Mouse (Mus musculus) spleen, adult 2 months (tissue): ENCODE data around the gene Etl4. TPM values are rescaled to one million over a fixed set of nuclear protein-coding genes. Genes with fewer than 3 reads are reported as not detected.
A peak's percentile ranks its signal among the peaks of the same experiment; 100 is the strongest.

Experiments
- DNase-seq, 2 experiments: peaks; one replicate each; pipeline versions ENCODE4 v3.0.0 to v3.0.0-alpha.2; 2012 to 2021; ENCODE audit warnings: low spot score in 2 of 2, low read depth in 1 of 2
- H3K27ac ChIP-seq: fragments of 200-500 bp; 2 replicates; pipeline ENCODE4 v1.5.1; 2012; ENCODE audit warnings: low read length, inconsistent platforms; ENCODE audit not compliant: insufficient read depth
- H3K27me3 ChIP-seq: fragments of 200-500 bp; 2 replicates; pipeline ENCODE4 v1.6.1; 2012; ENCODE audit warnings: mild to moderate bottlenecking, moderate library complexity, low read length, inconsistent platforms; ENCODE audit not compliant: control insufficient read depth, insufficient read depth
- H3K36me3 ChIP-seq: fragments of 200-500 bp; 2 replicates; pipeline ENCODE4 v1.6.1; 2012; ENCODE audit warnings: mild to moderate bottlenecking, low read length, inconsistent platforms; ENCODE audit not compliant: control insufficient read depth, insufficient read depth
- H3K4me1 ChIP-seq: fragments of 200-500 bp; 2 replicates; pipeline ENCODE4 v1.6.1; 2011; ENCODE audit warnings: inconsistent platforms; ENCODE audit not compliant: control insufficient read depth, insufficient read depth, insufficient read length
- H3K4me3 ChIP-seq: fragments of 200-500 bp; 2 replicates; pipeline ENCODE4 v1.5.1; 2011; ENCODE audit warnings: mild to moderate bottlenecking, inconsistent platforms; ENCODE audit not compliant: insufficient read depth, insufficient read length; ENCODE audit errors: extremely low read depth
- CTCF ChIP-seq: fragments of 200-500 bp; IDR thresholded peaks from 2 replicates; pipeline ENCODE4 v1.5.1; 2011; ENCODE audit warnings: mild to moderate bottlenecking, inconsistent platforms; ENCODE audit not compliant: insufficient read depth, insufficient read length, insufficient replicate concordance; ENCODE audit errors: extremely low read depth
- POLR2A ChIP-seq: fragments of 200-500 bp; IDR thresholded peaks from 2 replicates; pipeline ENCODE4 v1.6.1; 2011; ENCODE audit warnings: low read depth, low read length, inconsistent platforms
- WGBS: fragments of 180-500 bp; shearing (Covaris S2); methylation state at CpG from one replicate; pipeline ENCODE4 v1.1.7; 2018; 5-methylcytosine and 5-hydroxymethylcytosine counted together
- polyA plus RNA-seq: library from polyadenylated mRNA; depleted of rRNA; stranded (reverse); fragments of >200 nt; gene quantifications from 2 replicates; pipeline ENCODE4 v1.2.3, GENCODE M21; 2012

Gene Etl4
- polyA plus RNA-seq, 1 experiment, result 5.3 TPM

GRCm38 (mm10) chr2:20518506-20518905 lies 608.9 kb downstream of the Etl4 start:
- TF ChIP-seq POLR2A (no peak), CTCF (no peak)
- no peak overlapping the region for H3K4me3 ChIP-seq
- WGBS, result 78% methylated on average over 2 of the region's 2 CpGs
- no peaks in the 10 kb centered on the region for H3K4me1 ChIP-seq
- DNase-seq, result no peak
- no peak overlapping the region for H3K27ac ChIP-seq
- peaks cover 2% of the 10 kb centered on the region; the same call in 1 of the 2 replicates for H3K27me3 ChIP-seq
- H3K36me3 ChIP-seq, result no peaks in the 10 kb centered on the region

GRCm38 (mm10) chr2:20519447-20520098 lies 610.0 kb downstream of the Etl4 start:
- Histone ChIP-seq H3K27me3 (peaks cover 2% of the 10 kb centered on the region; the same call in 1 of the 2 replicates), H3K36me3 (no peaks in the 10 kb centered on the region), H3K4me3 (peak overlapping the region; percentile 28; the same call in 1 of the 2 replicates), H3K4me1 (no peaks in the 10 kb centered on the region), H3K27ac (no peak overlapping the region)
- no peak for TF ChIP-seq POLR2A
- no peak for TF ChIP-seq CTCF
- DNase-seq, result no peak
- WGBS, result 7% methylated on average over 39 of the region's 39 CpGs

GRCm38 (mm10) chr2:20520099-20520475 lies 610.5 kb downstream of the Etl4 start:
- no peak for DNase-seq
- Histone ChIP-seq H3K36me3 (no peaks in the 10 kb centered on the region), H3K4me3 (peak overlapping the region; percentile 28; the same call in 1 of the 2 replicates), H3K27ac (no peak overlapping the region), H3K27me3 (peaks cover 2% of the 10 kb centered on the region; the same call in 1 of the 2 replicates), H3K4me1 (no peaks in the 10 kb centered on the region)
- 1% methylated on average over 12 of the region's 12 CpGs for WGBS
- TF ChIP-seq CTCF (no peak), POLR2A (no peak)

GRCm38 (mm10) chr2:20520636-20521595 lies 611.3 kb downstream of the Etl4 start:
- peaks cover 2% of the 10 kb centered on the region; the same call in 1 of the 2 replicates for H3K27me3 ChIP-seq
- WGBS, result 37% methylated on average over 23 of the region's 23 CpGs
- DNase-seq, result no peak
- H3K4me3 ChIP-seq, result peak overlapping the region; percentile 28; the same call in 1 of the 2 replicates
- H3K4me1 ChIP-seq, result no peaks in the 10 kb centered on the region
- no peaks in the 10 kb centered on the region for H3K36me3 ChIP-seq
- no peak overlapping the region for H3K27ac ChIP-seq
- TF ChIP-seq CTCF, result no peak
- no peak for TF ChIP-seq POLR2A

GRCm38 (mm10) chr2:20521686-20522285 lies 612.2 kb downstream of the Etl4 start:
- 83% methylated on average over 11 of the region's 11 CpGs for WGBS
- Histone ChIP-seq H3K36me3 (no peaks in the 10 kb centered on the region), H3K27ac (no peak overlapping the region), H3K4me1 (no peaks in the 10 kb centered on the region), H3K27me3 (peaks cover 2% of the 10 kb centered on the region; the same call in 1 of the 2 replicates), H3K4me3 (no peak overlapping the region)
- no peak for TF ChIP-seq CTCF
- no peak for TF ChIP-seq POLR2A
- DNase-seq, result no peak

GRCm38 (mm10) chr2:20523636-20524035 lies 614.1 kb downstream of the Etl4 start:
- no peak for DNase-seq
- no peaks in the 10 kb centered on the region for H3K4me1 ChIP-seq
- 84% methylated on average over 3 of the region's 3 CpGs for WGBS

More at GRCm38 (mm10) chr2:20523636-20524035, 614.1 kb downstream of the Etl4 start:
- H3K4me3 ChIP-seq, result no peak overlapping the region
- peaks cover 2% of the 10 kb centered on the region; the same call in 1 of the 2 replicates for H3K27me3 ChIP-seq
- H3K36me3 ChIP-seq, result no peaks in the 10 kb centered on the region
- no peak overlapping the region for H3K27ac ChIP-seq
- TF ChIP-seq POLR2A (no peak), CTCF (no peak)
